Mouse (Mus musculus): ENCODE measurements around the gene Lck. TPM values are rescaled to one million over a fixed set of nuclear protein-coding genes. Genes with fewer than 3 reads are reported as not detected.

Lck gene
- 12.7 and 12.8 TPM in 2 replicates for total RNA-seq (2014; fragmentation: Nextera tagmentation)
- total RNA-seq (2017), result 3.7 and 11.6 TPM in 2 replicates

DNA sequence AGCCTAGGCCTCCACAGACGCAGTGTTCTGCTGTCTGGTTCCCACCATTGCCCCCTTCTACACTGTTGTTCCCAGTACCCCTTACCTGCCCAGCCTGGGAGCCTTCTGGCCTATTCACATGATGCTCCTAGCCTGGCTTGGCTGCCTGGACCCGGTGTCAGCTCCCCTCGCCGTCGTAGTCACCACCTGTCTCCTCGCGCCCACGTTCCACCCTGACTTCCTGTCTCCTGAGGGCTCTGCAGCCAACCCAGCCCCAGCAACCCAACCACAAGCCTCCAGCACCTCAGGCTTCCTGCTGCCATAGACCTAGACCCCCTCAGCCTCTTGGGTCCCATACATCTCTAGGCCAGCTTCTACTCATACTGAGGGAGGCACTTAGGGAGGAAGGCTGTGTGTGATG lies at the start of gene Lck:
Lck (minus strand) TSS at position 212 of the 400 bp plus-strand sequence.
- ATAC-seq (replicated peaks; ENCODE audit: low FRiP score, low TSS enrichment, poor library complexity, severe bottlenecking), result no peak

DNA sequence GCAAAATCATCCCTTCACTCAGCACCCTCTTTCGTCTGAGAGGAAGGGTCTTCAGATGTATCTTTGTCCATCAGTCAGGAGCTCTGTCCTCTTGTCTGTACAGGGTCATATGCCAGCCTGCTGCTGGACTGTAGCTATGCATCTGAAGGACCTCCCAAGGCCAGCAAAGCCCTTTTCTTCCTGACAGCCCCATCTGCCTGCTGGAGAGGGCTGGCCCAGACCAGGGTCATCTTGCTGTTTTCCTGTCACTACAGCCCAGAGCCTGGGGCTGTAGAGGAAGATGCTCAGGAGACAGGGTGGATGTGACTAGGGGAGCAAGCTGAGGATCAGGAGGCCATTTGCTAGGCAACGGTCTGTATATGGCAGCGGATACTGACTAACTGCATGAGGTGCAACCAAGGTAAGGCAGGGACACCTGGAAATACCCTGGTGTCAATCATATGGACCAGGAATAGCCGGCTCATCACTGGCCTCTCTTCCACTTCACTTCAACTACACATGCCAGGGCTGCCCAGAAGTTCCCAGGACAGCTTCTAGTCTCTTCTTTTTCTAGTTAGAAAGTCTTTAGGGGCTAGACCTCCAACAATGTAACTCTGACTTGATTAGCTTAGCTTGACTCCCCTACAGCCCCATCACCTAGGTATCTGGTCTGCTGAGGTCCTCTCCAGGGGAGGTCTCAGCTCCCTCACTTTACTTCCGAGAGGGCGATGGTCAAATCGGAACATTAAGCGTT lies 49.5 kb upstream of the Lck start:
- no peak for ATAC-seq (replicated peaks; ENCODE audit: low FRiP score, low TSS enrichment, poor library complexity, severe bottlenecking)

DNA sequence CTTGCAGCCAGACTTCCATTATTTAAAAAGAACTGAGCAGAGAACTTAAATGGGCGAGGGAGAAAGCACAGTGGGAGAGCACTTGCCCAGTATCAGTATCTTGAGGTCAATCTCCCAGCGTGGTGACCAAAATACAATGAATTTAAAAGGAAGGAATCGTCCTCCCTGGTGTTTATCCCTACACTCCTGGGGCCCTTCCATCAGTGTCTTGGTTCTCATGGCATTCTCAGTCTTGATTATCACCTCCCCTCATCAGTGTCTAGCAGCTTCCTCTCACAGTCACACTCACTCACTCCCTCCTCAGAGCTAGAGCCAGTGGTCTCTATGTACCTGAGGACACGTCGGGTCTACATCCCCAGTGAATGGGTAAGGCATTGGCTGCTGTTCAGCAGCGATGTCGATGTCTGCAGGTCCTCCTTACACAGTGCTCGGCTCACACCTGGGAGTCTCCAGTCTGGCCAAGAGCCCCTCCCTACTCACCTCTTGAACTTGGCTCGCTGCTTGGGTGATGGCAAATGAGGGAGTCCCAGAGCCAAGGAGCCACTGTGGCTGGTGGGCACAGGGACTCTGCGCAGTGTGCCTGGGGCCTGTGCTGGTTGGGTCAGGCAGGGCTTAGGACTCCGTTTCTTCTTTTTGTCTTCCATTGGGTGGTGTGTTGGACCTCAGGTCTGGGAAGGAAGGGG lies 48.8 kb upstream of the Lck start:
- no peak for ATAC-seq (replicated peaks; ENCODE audit: low FRiP score, low TSS enrichment, poor library complexity, severe bottlenecking)

DNA sequence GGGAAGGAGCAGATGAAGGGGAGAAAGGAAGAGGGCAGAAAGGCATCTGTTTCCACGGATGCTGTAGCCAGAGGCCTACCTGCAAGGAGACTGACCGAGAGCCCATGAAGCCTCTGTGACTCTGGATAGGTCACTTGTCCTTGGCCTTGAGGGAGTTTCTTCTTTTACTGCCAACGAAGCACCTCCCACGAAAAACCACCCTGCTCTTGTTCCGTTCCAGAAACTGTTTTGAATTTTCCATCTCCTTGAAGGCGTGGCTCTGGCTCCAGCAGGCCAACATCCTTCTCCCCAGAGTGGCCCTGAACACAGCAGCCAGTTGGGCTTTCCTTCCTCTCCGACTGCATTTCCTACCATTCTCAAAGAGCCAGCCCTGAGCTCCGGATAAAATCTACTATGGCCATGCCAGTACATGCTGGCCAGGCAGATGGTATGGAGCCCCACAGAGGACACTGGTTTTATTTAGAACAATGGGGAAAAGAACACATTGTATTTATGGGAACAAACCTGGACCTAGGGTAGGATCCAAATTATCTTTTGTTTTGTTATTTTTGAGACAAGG lies 47.9 kb upstream of the Lck start:
- ATAC-seq (replicated peaks; ENCODE audit: low FRiP score, low TSS enrichment, poor library complexity, severe bottlenecking), result no peak

DNA sequence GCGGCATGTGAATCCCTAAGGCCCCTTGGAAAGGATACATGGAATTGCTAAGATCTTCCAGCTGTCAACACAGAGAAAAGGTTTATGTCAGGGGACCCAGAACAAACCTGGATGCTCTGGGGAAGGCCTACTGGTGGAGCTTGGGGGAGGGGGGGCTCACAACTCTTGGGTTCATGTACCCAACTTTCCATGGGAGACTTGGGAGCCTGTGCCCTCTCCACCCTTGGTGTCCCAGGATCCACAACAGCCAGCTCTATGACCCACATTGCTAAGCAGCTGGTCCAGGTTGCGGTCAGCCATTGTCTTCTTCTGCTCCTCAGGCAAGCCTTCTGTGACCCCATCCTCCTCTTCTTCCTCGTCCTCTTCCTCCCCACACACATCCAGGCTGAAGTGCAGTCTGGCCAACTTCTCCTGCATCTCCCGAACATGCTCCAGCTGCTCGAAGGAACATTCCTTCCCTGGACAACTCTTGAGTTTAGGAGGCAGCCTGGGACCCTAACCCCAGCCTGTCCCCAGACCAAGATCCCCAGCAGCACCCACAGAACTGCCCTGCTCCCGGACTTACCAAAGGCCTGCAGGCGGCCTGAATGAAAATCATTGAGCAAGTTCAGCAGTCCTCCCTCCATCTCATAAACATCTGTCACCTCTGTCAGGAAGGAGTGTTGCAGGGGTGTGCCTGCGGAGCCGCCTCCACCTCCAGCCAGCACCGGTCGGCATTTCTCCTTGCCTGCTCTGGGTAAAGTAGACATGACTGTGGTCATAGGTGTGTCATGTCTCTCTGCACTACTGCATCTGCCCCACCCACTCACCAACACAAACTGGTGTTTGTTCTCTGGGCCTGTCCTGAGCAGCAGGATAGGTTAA lies 47.2 kb upstream of the Lck start:
- no peak for ATAC-seq (replicated peaks; ENCODE audit: low FRiP score, low TSS enrichment, poor library complexity, severe bottlenecking)

DNA sequence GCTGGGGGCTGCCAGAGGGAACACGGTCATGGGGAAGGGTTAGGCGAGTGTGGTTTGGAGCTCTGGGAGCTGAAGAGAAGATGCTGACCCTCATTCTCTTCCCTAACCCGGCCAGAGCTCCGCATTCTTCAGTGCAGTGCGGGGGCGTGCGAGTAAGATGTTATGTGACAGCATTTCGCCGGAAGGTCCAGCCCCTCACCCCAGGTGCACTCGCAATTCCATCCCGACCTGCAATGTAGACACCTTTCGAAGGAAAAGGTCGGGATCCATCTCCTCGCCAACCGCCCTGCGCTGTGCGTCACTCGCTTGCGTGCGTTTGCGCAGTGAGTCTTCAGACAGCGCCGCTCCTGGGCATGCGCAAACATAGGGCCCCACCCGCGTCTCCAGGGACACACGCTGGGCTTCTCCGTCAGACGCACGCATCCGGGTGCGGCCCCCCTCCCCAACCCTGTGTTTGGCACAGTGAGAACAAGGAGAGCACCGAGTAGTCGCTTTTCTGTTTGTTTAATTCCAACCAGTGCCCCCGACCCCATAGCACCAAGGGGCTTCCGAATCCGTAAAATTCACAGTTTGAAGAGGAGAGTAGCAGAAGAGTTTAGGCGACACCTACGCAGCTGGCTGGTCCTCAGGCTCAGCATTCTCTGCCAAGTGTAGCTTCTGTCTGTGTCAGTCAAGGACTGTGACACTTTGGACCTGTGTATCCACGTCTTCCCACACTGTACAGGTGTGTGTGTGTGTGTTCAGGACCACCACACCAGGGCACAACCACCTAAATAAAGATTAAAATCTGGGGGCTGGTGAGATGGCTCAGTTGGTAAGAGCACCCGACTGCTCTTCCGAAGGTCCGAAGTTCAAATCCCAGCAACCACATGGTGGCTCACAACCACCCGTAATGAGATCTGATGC lies 45.6 kb upstream of the Lck start, which contains the start of gene Iqcc:
Iqcc (minus strand) TSS at position 314 of the 906 bp plus-strand sequence.
- ATAC-seq (replicated peaks; ENCODE audit: low FRiP score, low TSS enrichment, poor library complexity, severe bottlenecking), result peak; percentile 86

DNA sequence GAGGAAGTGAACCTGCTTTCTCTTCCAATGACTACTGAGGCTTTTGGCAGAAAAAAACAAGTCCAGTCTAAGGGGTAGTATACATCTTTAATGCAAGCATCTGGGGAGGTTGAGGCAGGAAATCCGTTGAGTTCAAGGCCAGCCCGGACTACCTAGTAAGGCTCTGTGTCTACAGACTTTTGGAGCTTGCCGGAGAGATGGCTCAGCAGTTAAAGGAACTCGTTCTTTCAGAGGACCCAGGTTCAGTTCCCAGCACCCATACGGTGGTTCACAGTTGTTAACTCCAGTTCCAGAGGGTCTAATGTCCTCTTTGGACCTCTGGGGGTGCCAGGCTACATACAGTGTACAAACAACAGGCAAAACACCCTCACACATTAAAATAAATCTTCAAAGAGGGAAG lies 44.6 kb upstream of the Lck start:
- no peak for ATAC-seq (replicated peaks; ENCODE audit: low FRiP score, low TSS enrichment, poor library complexity, severe bottlenecking)

DNA sequence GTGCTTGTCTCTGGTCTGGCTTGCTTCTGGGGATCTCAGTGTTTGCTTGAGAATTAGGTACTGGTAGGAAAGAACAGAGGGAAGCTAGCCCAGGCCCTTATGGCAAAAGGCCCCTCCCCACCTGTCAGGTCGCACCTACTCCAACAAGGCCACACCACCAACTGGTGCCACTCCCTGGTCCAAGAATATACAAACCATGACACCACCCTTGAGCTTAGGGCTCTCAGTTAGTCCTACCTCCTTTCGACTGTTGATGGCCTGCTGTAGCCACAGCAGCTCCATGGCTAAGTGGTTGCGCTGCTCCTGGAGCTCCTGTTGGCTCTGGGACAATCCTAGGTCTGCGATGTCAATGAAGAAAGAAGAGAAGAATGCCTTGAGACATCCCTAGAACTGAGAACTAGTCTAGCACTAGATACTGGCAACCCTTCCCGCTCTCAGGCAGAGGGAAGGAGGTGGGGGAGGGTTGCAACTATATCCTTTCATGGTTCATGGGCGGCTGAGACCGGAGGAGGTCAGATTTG lies 43.7 kb upstream of the Lck start:
- ATAC-seq (replicated peaks; ENCODE audit: low FRiP score, low TSS enrichment, poor library complexity, severe bottlenecking), result no peak

DNA sequence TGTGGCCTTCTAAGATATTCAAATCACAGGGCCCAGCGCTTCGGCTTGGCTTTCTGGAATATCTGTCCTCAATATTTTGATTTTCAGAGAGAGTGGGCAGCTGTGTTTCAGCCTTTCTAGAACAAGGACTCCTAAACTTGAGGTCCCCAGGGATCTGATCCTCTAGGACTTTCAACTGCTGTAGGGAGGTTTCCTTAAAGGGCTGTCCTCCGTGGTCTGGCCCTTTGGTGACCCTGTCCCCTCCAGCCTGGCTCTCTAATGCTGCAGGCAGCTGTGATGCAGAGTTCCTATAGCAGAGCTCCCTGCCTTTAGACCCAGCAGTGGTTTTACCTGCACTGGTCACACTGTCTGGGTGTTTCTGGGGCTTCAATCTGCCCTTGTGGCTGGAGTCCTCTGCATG lies 43.2 kb upstream of the Lck start:
- no peak for ATAC-seq (replicated peaks; ENCODE audit: low FRiP score, low TSS enrichment, poor library complexity, severe bottlenecking)

DNA sequence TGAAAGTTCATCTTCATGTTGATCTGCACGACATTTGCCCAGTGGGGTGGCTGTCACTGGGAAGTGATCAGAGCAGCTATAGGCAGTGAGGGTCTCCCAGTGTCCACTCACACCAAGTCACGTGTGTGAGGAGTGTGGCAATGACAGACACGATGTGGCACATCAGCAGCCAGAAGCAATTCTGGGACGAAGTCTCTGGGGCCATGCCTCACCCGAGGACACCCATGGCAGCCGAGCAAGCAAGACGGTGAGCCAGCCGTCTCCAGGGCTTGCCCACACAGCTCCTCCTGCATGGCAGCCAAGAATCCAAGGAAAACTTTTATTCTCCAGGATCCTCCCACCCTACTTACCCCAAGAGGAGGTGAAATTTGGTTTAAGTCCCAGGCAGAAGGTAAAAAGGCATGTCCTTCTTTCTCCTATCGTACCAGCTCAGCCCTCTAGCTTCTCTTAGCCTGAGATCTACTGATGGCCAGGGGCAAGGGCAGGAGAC lies 42.4 kb upstream of the Lck start:
- ATAC-seq (replicated peaks; ENCODE audit: low FRiP score, low TSS enrichment, poor library complexity, severe bottlenecking), result no peak

DNA sequence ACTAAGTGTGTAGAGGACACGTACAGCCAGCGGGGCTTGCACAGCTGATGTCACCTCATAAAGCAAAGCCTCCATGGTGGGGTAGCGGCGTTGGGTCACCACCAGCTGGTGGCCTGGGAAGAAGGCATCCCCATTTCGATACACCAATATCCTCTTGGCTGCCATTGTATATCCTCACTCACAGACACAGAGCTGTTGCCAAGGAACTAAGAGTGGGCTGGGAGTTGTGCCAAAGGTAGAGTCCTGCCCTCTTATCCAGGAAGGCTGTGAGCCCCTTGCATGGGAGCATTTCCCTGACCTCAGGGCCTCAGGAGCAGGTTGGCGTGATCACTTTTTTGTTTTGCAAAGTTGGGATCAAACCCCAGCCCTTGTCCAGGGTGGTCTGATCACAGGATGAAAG lies 40.7 kb upstream of the Lck start, which contains the start of gene Dcdc2b:
Dcdc2b (minus strand) TSS at position 165 of the 400 bp plus-strand sequence.
- no peak for ATAC-seq (replicated peaks; ENCODE audit: low FRiP score, low TSS enrichment, poor library complexity, severe bottlenecking)

DNA sequence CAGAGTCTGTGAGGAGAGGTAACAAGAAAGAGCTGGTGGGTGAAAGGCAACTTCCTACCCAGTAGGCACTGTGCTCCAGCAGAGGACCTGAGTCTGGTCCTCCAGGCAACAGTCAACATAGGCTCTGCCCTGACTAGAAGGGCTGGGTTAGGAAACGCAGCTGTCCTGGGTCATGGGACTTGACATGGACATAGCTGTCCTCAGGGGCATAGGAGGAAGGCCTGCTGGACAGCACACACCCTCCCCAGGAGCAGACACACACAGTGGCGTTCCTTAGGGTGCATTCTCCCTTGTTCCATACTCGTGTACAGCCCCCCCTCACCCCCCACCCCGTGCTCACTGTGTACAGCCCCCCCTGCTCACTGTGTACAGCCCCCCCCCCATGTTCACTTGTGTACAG lies 37.0 kb upstream of the Lck start:
- no peak for ATAC-seq (replicated peaks; ENCODE audit: low FRiP score, low TSS enrichment, poor library complexity, severe bottlenecking)

DNA sequence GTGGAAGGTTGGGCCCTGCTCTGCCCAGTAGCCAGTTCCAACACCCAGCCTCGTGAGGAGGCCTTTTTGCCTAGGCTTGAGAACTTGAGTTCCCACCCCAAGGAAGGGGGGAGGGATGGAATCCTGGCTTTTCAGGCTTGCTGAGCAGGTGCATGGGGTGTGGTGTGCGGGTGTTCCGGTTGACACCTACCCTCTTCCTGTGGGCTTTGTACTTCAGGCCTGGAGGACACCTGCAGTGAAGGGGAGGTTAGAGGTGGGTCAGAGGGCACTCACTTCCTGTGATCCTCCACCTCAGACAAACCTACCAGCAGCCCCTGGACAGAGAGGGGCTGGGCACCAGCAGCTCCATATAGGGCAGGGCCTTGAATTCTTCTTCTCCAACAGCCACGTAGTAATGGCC lies 36.6 kb upstream of the Lck start:
- ATAC-seq (replicated peaks; ENCODE audit: low FRiP score, low TSS enrichment, poor library complexity, severe bottlenecking), result no peak

DNA sequence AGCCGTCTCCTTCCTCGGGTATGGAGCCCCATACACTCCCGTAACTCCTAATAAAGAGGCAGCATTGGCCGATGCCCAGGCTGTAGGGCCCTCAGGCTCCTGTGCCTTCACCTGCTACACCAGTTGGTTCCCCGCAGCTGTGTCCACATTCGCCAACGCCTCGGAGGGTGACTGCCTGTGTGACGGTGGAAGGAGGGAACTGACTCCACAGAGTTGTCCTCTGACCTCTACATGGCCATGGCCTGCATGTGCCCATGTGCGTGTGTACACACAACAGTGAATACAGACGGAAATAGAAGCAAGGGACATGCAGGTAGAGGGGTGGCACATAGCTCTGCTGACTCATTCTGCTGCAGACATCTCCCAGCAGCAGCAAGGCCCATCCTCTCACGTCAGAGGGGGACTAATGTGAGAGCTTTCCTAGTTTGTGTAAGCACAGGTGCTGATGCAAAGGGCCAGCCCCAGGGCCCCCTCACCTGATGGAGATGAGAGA lies 35.7 kb upstream of the Lck start:
- ATAC-seq (replicated peaks; ENCODE audit: low FRiP score, low TSS enrichment, poor library complexity, severe bottlenecking), result no peak

DNA sequence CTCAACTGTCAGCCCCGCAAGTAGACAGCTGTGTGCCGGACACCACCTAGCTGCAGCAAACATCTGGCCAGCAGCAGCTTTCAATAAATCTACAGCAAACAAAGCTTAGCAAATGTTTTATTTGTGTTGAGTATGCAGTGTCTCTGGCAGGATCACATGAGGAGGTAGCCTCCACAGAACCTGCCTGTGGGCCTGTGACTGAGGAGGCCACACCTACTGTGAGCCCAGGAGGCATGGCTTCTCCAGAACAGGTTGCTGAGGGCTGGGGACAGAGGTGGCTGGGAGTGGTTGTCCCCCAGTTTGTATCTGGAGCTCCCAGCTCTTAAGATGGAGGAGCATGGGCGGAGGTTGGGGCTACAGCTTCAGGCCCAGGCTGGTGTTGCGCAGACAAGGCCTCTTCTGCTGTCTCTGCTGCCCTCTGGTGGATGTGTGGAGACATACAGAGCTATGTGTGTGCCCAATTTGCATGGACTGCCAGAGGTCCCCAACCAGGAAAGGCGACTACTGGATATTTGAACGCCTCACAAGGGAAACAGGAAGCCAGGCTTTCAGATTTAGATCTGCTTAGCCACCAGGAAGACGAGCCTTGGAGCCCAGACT lies 35.1 kb upstream of the Lck start:
- peak; percentile 90 for ATAC-seq (replicated peaks; ENCODE audit: low FRiP score, low TSS enrichment, poor library complexity, severe bottlenecking)

DNA sequence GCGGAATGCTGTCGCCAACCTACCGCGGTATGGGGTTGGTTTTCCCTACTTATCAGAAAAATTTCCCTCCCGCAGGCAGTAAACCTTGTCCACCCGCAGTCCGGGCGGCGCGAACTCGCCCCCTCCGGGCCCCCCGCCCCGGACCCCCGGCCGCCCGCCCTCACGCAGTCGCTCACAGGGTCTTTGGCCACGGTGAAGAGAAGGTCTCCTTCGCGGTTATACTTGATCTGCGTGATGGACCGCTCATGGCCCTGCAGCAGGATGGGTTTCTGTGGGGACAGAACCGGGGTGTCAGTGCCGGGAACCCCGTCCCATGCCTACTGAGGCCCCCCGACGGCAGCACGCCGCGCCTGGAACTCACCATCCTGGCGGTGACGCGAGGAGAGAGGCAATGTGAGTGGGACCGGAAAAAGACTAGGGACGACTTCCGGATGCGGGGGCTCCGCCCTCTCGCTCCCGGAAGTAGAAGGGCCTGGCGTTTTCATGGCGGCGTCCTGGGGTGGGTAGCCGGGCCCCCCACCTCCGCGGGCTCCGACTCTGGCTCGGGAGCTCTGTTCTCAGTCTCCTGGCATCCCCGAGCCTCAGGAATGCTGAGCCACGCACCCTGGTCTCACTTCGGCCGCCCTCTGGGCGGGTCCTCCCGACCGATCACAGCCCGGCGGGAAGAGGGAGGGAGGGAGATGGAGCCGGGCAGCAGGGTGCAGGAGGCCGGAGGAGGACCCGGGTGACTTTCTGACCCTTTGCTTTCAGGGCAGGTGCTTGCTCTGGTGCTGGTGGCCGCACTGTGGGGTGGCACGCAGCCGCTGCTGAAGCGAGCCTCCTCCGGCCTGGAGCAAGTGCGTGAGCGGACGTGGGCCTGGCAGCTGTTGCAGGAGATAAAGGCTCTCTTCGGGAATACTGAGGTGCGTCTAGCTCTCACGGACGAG lies 27.1 kb upstream of the Lck start, which contains the start of the genes Eif3i and Tmem234:
Eif3i (minus strand) TSS at position 416 of the 926 bp plus-strand sequence.
Tmem234 (plus strand) TSS at position 436 of the 926 bp plus-strand sequence.
- ATAC-seq (replicated peaks; ENCODE audit: low FRiP score, low TSS enrichment, poor library complexity, severe bottlenecking), result peak; percentile 95

DNA sequence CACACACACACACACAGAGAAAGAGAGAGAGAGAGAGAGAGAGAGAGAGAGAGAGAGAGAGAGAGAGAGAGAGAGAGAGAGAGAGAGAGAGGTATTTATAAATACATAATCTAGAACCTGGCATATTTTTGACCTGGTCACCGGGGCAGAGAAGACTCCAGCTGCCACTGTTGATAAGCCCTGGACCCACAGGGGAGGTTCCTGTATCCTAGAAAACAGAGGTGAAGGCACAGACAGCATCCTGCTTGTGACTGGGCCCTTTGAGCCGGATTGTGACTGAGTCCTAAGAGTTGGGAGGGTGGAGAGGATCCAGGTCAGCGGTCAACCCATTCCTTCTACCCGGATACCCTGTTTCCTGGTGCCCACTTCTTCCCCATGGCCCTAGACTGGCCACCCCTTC lies 15.4 kb upstream of the Lck start:
- ATAC-seq (replicated peaks; ENCODE audit: low FRiP score, low TSS enrichment, poor library complexity, severe bottlenecking), result 0 out of 2 replicates have a peak, but pooled peaks have one; percentile 31

Data from megakaryocyte-erythroid progenitor cell, adult 5-6 weeks (primary cell).